20 mouse cellular contexts compared by ENCODE assay signal in genomic region chr1:74057501-74057900, GRCm38 (mm10).
DNase-seq lines count a peak whose midpoint lies in the region; ATAC-seq and TF ChIP-seq lines count a peak whose summit lies in the region.
"Had no signal": no experiment of that assay in that cellular context is flagged by ENCODE, and none has a peak within 500 bp of the region (broad histone marks: within the 10 kb centered on the region; RNA-seq: fewer than 3 reads in every experiment).

No protein-coding gene starts in this region.

- 66% methylated on average over 5 of the region's 5 CpGs for WGBS in kidney, embryonic 14.5 days
- 87% methylated on average over 5 of the region's 5 CpGs for WGBS in midbrain, embryonic 11.5 days
- WGBS in midbrain, embryonic 10.5 days, result 88% methylated on average over 5 of the region's 5 CpGs

- TF ChIP-seq CTCF in gastrocnemius, adult 2 months (IDR thresholded peaks at IDR 0.05), result no peak

- H3K27ac ChIP-seq in gastrocnemius, adult 2 months, result peak overlapping the region; percentile 0; the same call in 1 of the 2 replicates
- H3K27ac ChIP-seq in kidney, embryonic 14.5 days (ENCODE audit: low read depth, low read length), result no peak overlapping the region
- no peak overlapping the region for H3K27ac ChIP-seq in midbrain, embryonic 11.5 days (ENCODE audit: low read depth, low read length)
- no peak overlapping the region for H3K27ac ChIP-seq in midbrain, embryonic 10.5 days (replicated peaks)
- H3K27ac ChIP-seq: embryonic facial prominence, embryonic 12.5 days; forebrain, embryonic 12.5 days; hindbrain, embryonic 14.5 days had no signal

- no peak overlapping the region for H3K4me2 ChIP-seq in kidney, embryonic 14.5 days (replicated peaks; ENCODE audit: low read depth, low read length)
- no peak overlapping the region for H3K4me2 ChIP-seq in midbrain, embryonic 11.5 days
- H3K4me2 ChIP-seq: embryonic facial prominence, embryonic 12.5 days; forebrain, embryonic 12.5 days; heart, embryonic 12.5 days; hindbrain, embryonic 14.5 days had no signal

- intact Hi-C loops in gastrocnemius, adult 2 months (cut with DNase I), result no loop called here
- intact Hi-C loops in gastrocnemius, postnatal 36 days (cut with DNase I), result no loop called here

- H3K36me3 ChIP-seq in kidney, embryonic 14.5 days (ENCODE audit: control insufficient read depth, insufficient read depth, low read length), result no peaks in the 10 kb centered on the region
- H3K36me3 ChIP-seq in midbrain, embryonic 11.5 days (ENCODE audit: control insufficient read depth, insufficient read depth, low read length), result no peaks in the 10 kb centered on the region
- H3K36me3 ChIP-seq in midbrain, embryonic 10.5 days, result no peaks in the 10 kb centered on the region
- H3K36me3 ChIP-seq: embryonic facial prominence, embryonic 12.5 days; forebrain, embryonic 12.5 days; hindbrain, embryonic 10.5 days had no signal

- H3K27me3 ChIP-seq in kidney, embryonic 14.5 days (ENCODE audit: control insufficient read depth, insufficient read depth, low read length), result no peaks in the 10 kb centered on the region
- no peaks in the 10 kb centered on the region for H3K27me3 ChIP-seq in midbrain, embryonic 11.5 days (ENCODE audit: control insufficient read depth, insufficient read depth, low read length)
- no peaks in the 10 kb centered on the region for H3K27me3 ChIP-seq in midbrain, embryonic 10.5 days (ENCODE audit: low read depth, poor library complexity, severe bottlenecking)
- H3K27me3 ChIP-seq: embryonic facial prominence, embryonic 12.5 days; forebrain, embryonic 12.5 days; heart, embryonic 12.5 days had no signal

- no peak for ATAC-seq in kidney, embryonic 14.5 days (ENCODE audit: low FRiP score, low TSS enrichment)
- ATAC-seq in midbrain, embryonic 11.5 days (ENCODE audit: low FRiP score), result no peak
- ATAC-seq: activated CD4-positive, CD25-positive, alpha-beta regulatory T cell, adult 4 months; forebrain, embryonic 16.5 days had no signal

- H3K4me1 ChIP-seq in kidney, embryonic 14.5 days (ENCODE audit: control insufficient read depth, insufficient read depth, low read length), result peaks cover 30% of the 10 kb centered on the region
- H3K4me1 ChIP-seq in midbrain, embryonic 11.5 days (ENCODE audit: control insufficient read depth, insufficient read depth, low read length), result no peaks in the 10 kb centered on the region
- peaks cover 17% of the 10 kb centered on the region for H3K4me1 ChIP-seq in midbrain, embryonic 10.5 days

- DNase-seq in gastrocnemius, adult 2 months, result no peak
- DNase-seq in gastrocnemius, postnatal 36 days, result no peak
- peak; percentile 87 for DNase-seq in kidney, adult 9 months
- DNase-seq in midbrain, embryonic 11.5 days (ENCODE audit: low spot score, missing footprints), result peak; percentile 53
- no peak for DNase-seq in midbrain, embryonic 10.5 days (ENCODE audit: low spot score)
- no peak for DNase-seq in lung, postnatal 36 days
- no peak for DNase-seq in yolk sac, embryonic 10.5 days (ENCODE audit: low spot score)
- DNase-seq: adrenal gland, postnatal 25 days; cerebellum, adult 18-20 months; cerebellum, postnatal 10 days; embryo, embryonic 11 days; gastrocnemius, postnatal 14 days had no signal

- H3K9me3 ChIP-seq in kidney, embryonic 14.5 days (ENCODE audit: control insufficient read depth, low read length), result no peaks in the 10 kb centered on the region
- no peaks in the 10 kb centered on the region for H3K9me3 ChIP-seq in midbrain, embryonic 11.5 days (ENCODE audit: control insufficient read depth, low read length)
- H3K9me3 ChIP-seq in midbrain, embryonic 10.5 days (replicated peaks), result no peaks in the 10 kb centered on the region
- H3K9me3 ChIP-seq: embryonic facial prominence, embryonic 12.5 days; forebrain, embryonic 12.5 days; heart, embryonic 12.5 days; hindbrain, embryonic 10.5 days had no signal

- no peak overlapping the region for H3K9ac ChIP-seq in kidney, embryonic 14.5 days (ENCODE audit: low read depth, low read length)
- H3K9ac ChIP-seq in midbrain, embryonic 11.5 days (ENCODE audit: low read length), result no peak overlapping the region
- H3K9ac ChIP-seq: embryonic facial prominence, embryonic 12.5 days; forebrain, embryonic 12.5 days; heart, embryonic 12.5 days; hindbrain, embryonic 14.5 days had no signal

- no peak overlapping the region for H3K4me3 ChIP-seq in gastrocnemius, adult 2 months
- no peak overlapping the region for H3K4me3 ChIP-seq in kidney, embryonic 14.5 days (ENCODE audit: low read length)
- H3K4me3 ChIP-seq in midbrain, embryonic 11.5 days (ENCODE audit: low read depth, low read length), result no peak overlapping the region
- no peak overlapping the region for H3K4me3 ChIP-seq in midbrain, embryonic 10.5 days
- H3K4me3 ChIP-seq: embryonic facial prominence, embryonic 12.5 days; forebrain, embryonic 12.5 days; heart, embryonic 12.5 days; hindbrain, embryonic 10.5 days had no signal

Comparison
In these comparisons a context has a peak if more than half of its experiments do, and no peak if none do; other contexts are left out.
1. DNase-seq: peak in kidney, adult 9 months (single experiment) and midbrain, embryonic 11.5 days (single experiment); none in gastrocnemius, adult 2 months (single experiment), gastrocnemius, postnatal 36 days (0 of 2), midbrain, embryonic 10.5 days (single experiment), lung, postnatal 36 days (single experiment) and yolk sac, embryonic 10.5 days (single experiment).